Mouse (Mus musculus): Measurements from ENCODE around the gene Il21r. TPM values are rescaled to one million over a fixed set of nuclear protein-coding genes. Genes with fewer than 3 reads are reported as not detected.

The Il21r gene
- total and polyA plus RNA-seq, 3 experiments = 103 to 252 (median 142) TPM

GRCm38 (mm10) chr7:125575738-125576540 lies 27.3 kb upstream of the Il21r start:
- no peak overlapping the region for H3K4me2 ChIP-seq (ENCODE audit: insufficient read depth, low read depth, poor library complexity, severe bottlenecking)
- no peaks in the 10 kb centered on the region for H3K27me3 ChIP-seq (replicated peaks)
- H3K79me2 ChIP-seq (replicated peaks; ENCODE audit: control insufficient read depth, extremely low read depth, insufficient read depth, poor library complexity, severe bottlenecking) = no peaks in the 10 kb centered on the region
- H3K9ac ChIP-seq (ENCODE audit: insufficient read depth, low read depth) = no peak overlapping the region
- peaks cover 6 to 35% of the 10 kb centered on the region in 2 experiments for H3K4me1 ChIP-seq (ENCODE audit: control insufficient read depth in 1 of 2, insufficient read depth in 2 of 2)
- dilution Hi-C loops (cut with MboI; ENCODE audit: extremely low pct_ligation_motif_present, extremely low pct_unique_long_range_greater_than_20kb, low sequenced_read_pairs) (no loop called here), in situ Hi-C loops (cut with MboI; ENCODE audit: low pct_ligation_motif_present, low pct_unique_long_range_greater_than_20kb, low sequenced_read_pairs) (no loop called here)
- H3K27ac ChIP-seq (ENCODE audit: insufficient read depth, low read depth) = no peak overlapping the region
- no peak for TF ChIP-seq CHD1 (IDR thresholded peaks at IDR 0.05; ENCODE audit: low read depth, low read length)
- TF ChIP-seq GABPA (IDR thresholded peaks at IDR 0.05; ENCODE audit: insufficient replicate concordance, low read depth, low read length) = no peak
- TF ChIP-seq MAFK (IDR thresholded peaks at IDR 0.05; ENCODE audit: insufficient replicate concordance, low read length) = no peak
- H3K9me3 ChIP-seq (replicated peaks; ENCODE audit: low read length) = no peaks in the 10 kb centered on the region
- DNase-seq (ENCODE audit: extremely low read depth) = no peak
- H3K36me3 ChIP-seq (replicated peaks in 1 of 2; ENCODE audit: control insufficient read depth in 1 of 2, insufficient read depth in 1 of 2, low read length in 1 of 2) = peaks cover 59 to 72% of the 10 kb centered on the region in 2 experiments
- H3K4me3 ChIP-seq (replicated peaks in 1 of 3; ENCODE audit: low read depth in 2 of 3, low read length in 2 of 3, poor library complexity in 1 of 3) = no peak overlapping the region

GRCm38 (mm10) chr7:125576982-125577381 lies 26.2 kb upstream of the Il21r start:
- dilution Hi-C loops (cut with MboI; ENCODE audit: extremely low pct_ligation_motif_present, extremely low pct_unique_long_range_greater_than_20kb, low sequenced_read_pairs) = no loop called here
- H3K27ac ChIP-seq (ENCODE audit: insufficient read depth, low read depth) = no peak overlapping the region
- peaks cover 49 to 62% of the 10 kb centered on the region in 2 experiments for H3K36me3 ChIP-seq (replicated peaks in 1 of 2; ENCODE audit: control insufficient read depth in 1 of 2, insufficient read depth in 1 of 2, low read length in 1 of 2)
- no peak for DNase-seq (ENCODE audit: extremely low read depth)
- in situ Hi-C loops (cut with MboI; ENCODE audit: low pct_ligation_motif_present, low pct_unique_long_range_greater_than_20kb, low sequenced_read_pairs) = no loop called here
- no peaks in the 10 kb centered on the region for H3K9me3 ChIP-seq (replicated peaks; ENCODE audit: low read length)
- no peak overlapping the region for H3K4me2 ChIP-seq (ENCODE audit: insufficient read depth, low read depth, poor library complexity, severe bottlenecking)
- no peak for TF ChIP-seq MAFK (IDR thresholded peaks at IDR 0.05; ENCODE audit: insufficient replicate concordance, low read length)
- no peak for TF ChIP-seq MYC (IDR thresholded peaks at IDR 0.05; ENCODE audit: low read depth, low read length)
- no peak for TF ChIP-seq MXI1 (IDR thresholded peaks at IDR 0.05; ENCODE audit: low read depth, low read length)
- TF ChIP-seq CHD1 (IDR thresholded peaks at IDR 0.05; ENCODE audit: low read depth, low read length) = no peak
- no peak for TF ChIP-seq POLR2A (IDR thresholded peaks at IDR 0.05; ENCODE audit: low read depth, low read length)
- no peak for TF ChIP-seq POLR2AphosphoS2 (IDR thresholded peaks at IDR 0.05; ENCODE audit: low read depth, low read length)
- no peak for TF ChIP-seq MEF2A (IDR thresholded peaks at IDR 0.05; ENCODE audit: borderline replicate concordance, low read depth, low read length)
- TF ChIP-seq ETS1 (conservative IDR thresholded peaks at IDR 0.05; ENCODE audit: low read depth, low read length) = no peak
- no peak for TF ChIP-seq RAD21 (IDR thresholded peaks at IDR 0.05; ENCODE audit: low read depth, low read length)
- no peak for TF ChIP-seq SIN3A (IDR thresholded peaks at IDR 0.05; ENCODE audit: low read length)
- TF ChIP-seq GABPA (IDR thresholded peaks at IDR 0.05; ENCODE audit: insufficient replicate concordance, low read depth, low read length) = no peak
- no peak for TF ChIP-seq NRF1 (IDR thresholded peaks at IDR 0.05; ENCODE audit: low read depth, low read length)
- H3K27me3 ChIP-seq (replicated peaks) = no peaks in the 10 kb centered on the region
- H3K79me2 ChIP-seq (replicated peaks; ENCODE audit: control insufficient read depth, extremely low read depth, insufficient read depth, poor library complexity, severe bottlenecking) = no peaks in the 10 kb centered on the region
- H3K4me1 ChIP-seq (ENCODE audit: control insufficient read depth in 1 of 2, insufficient read depth in 2 of 2) = peaks cover 9 to 46% of the 10 kb centered on the region in 2 experiments
- no peak overlapping the region for H3K4me3 ChIP-seq (replicated peaks in 1 of 3; ENCODE audit: low read depth in 2 of 3, low read length in 2 of 3, poor library complexity in 1 of 3)
- no peak overlapping the region for H3K9ac ChIP-seq (ENCODE audit: insufficient read depth, low read depth)
